Mouse (Mus musculus) heart, embryonic 10.5 days (tissue): Measurements from ENCODE around the gene Bhlhe23. TPM values are rescaled to one million over a fixed set of nuclear protein-coding genes. Genes with fewer than 3 reads are reported as not detected.

ENCODE experiments used
- DNase-seq: peaks from one replicate; pipeline ENCODE4 v3.0.0-alpha.2; 2017; ENCODE audit warnings: low spot score
- H3K27ac ChIP-seq: fragments of 300-500 bp; sonication (generic); 2 replicates; pipeline ENCODE4 v1.5.1; 2016; ENCODE audit warnings: mild to moderate bottlenecking
- H3K27me3 ChIP-seq: fragments of 300-500 bp; sonication (generic); 2 replicates; pipeline ENCODE4 v1.6.1; 2016; ENCODE audit warnings: mild to moderate bottlenecking; ENCODE audit not compliant: poor library complexity, insufficient read depth, severe bottlenecking
- H3K36me3 ChIP-seq: fragments of 300-500 bp; sonication (generic); 2 replicates; pipeline ENCODE4 v1.6.1; 2016; ENCODE audit warnings: mild to moderate bottlenecking, moderate library complexity
- H3K4me1 ChIP-seq: fragments of 300-500 bp; sonication (generic); 2 replicates; pipeline ENCODE4 v1.6.1; 2016; ENCODE audit warnings: mild to moderate bottlenecking
- H3K4me3 ChIP-seq: fragments of 300-500 bp; sonication (generic); 2 replicates; pipeline ENCODE4 v1.5.1; 2016; ENCODE audit warnings: mild to moderate bottlenecking, moderate library complexity
- H3K9me3 ChIP-seq: fragments of 300-500 bp; sonication (generic); 2 replicates; pipeline ENCODE4 v1.6.1; 2016; ENCODE audit warnings: mild to moderate bottlenecking, moderate library complexity
- WGBS: fragments of 180-500 bp; shearing (Covaris S2); methylation state at CpG from one replicate; pipeline ENCODE4 v1.1.7; 2016; 5-methylcytosine and 5-hydroxymethylcytosine counted together
- polyA plus RNA-seq: library from polyadenylated mRNA; unstranded; fragments of >200 nt; fragmentation: Nextera tagmentation; extraction: Ambion mirVana; gene quantifications from 2 replicates; pipeline ENCODE4 v1.2.1, GENCODE M21; 2016

Gene Bhlhe23
- 0.05 TPM in 1 of 2 replicates, not detected in the other for polyA plus RNA-seq

GRCm38 (mm10) chr2:180776793-180777192, at the start of gene Bhlhe23:
Gene Bhlhe23, minus strand, starts transcription at chr2:180776900.
- 2% methylated on average over 28 of the region's 28 CpGs for WGBS
- Histone ChIP-seq H3K9me3 (no peaks in the 10 kb centered on the region), H3K27me3 (peaks cover 99% of the 10 kb centered on the region), H3K4me3 (peak within 1 kb of the TSS; percentile 36), H3K4me1 (peaks cover 8% of the 10 kb centered on the region), H3K27ac (no peak within 1 kb of the TSS), H3K36me3 (no peaks in the 10 kb centered on the region)
- no peak for DNase-seq

- Histone ChIP-seq H3K9me3 (no peaks in the 10 kb centered on the region), H3K27me3 (peaks cover 29% of the 10 kb centered on the region; the same call in 1 of the 2 replicates), H3K4me3 (no peak overlapping the region), H3K27ac (no peak overlapping the region), H3K36me3 (no peaks in the 10 kb centered on the region), H3K4me1 (peaks cover 6% of the 10 kb centered on the region; the same call in 1 of the 2 replicates)
- DNase-seq: no peak
- 42% methylated on average over 11 of the region's 11 CpGs for WGBS
Observed at GRCm38 (mm10) chr2:180825147-180825941, 48.6 kb upstream of the Bhlhe23 start.

- no peak for DNase-seq
- no peak overlapping the region for H3K27ac ChIP-seq
- WGBS: 78% methylated on average over 4 of the region's 4 CpGs
- H3K9me3 ChIP-seq: no peaks in the 10 kb centered on the region
- peaks cover 29% of the 10 kb centered on the region; the same call in 1 of the 2 replicates for H3K27me3 ChIP-seq
- H3K36me3 ChIP-seq: no peaks in the 10 kb centered on the region
- H3K4me3 ChIP-seq: no peak overlapping the region
- peaks cover 6% of the 10 kb centered on the region; the same call in 1 of the 2 replicates for H3K4me1 ChIP-seq
Observed at GRCm38 (mm10) chr2:180824724-180825123, 48.0 kb upstream of the Bhlhe23 start.

GRCm38 (mm10) chr2:180824061-180824460, 47.4 kb upstream of the Bhlhe23 start:
- no peaks in the 10 kb centered on the region for H3K9me3 ChIP-seq
- H3K27ac ChIP-seq: no peak overlapping the region
- no peaks in the 10 kb centered on the region for H3K36me3 ChIP-seq
- no peak overlapping the region for H3K4me3 ChIP-seq
- H3K27me3 ChIP-seq: peaks cover 29% of the 10 kb centered on the region; the same call in 1 of the 2 replicates
- H3K4me1 ChIP-seq: peaks cover 6% of the 10 kb centered on the region; the same call in 1 of the 2 replicates
- no peak for DNase-seq
- WGBS: 60% methylated on average over 4 of the region's 4 CpGs

GRCm38 (mm10) chr2:180822476-180822875, 45.8 kb upstream of the Bhlhe23 start:
- Histone ChIP-seq H3K27ac (no peak overlapping the region), H3K4me3 (no peak overlapping the region), H3K4me1 (peaks cover 6% of the 10 kb centered on the region; the same call in 1 of the 2 replicates), H3K9me3 (no peaks in the 10 kb centered on the region), H3K27me3 (peaks cover 26% of the 10 kb centered on the region; the same call in 1 of the 2 replicates), H3K36me3 (no peaks in the 10 kb centered on the region)
- DNase-seq: peak; percentile 77
- WGBS: 25% methylated on average over 6 of the region's 6 CpGs

- Histone ChIP-seq H3K4me3 (no peak overlapping the region), H3K36me3 (no peaks in the 10 kb centered on the region), H3K27ac (no peak overlapping the region), H3K9me3 (no peaks in the 10 kb centered on the region), H3K27me3 (peaks cover 28% of the 10 kb centered on the region), H3K4me1 (no peaks in the 10 kb centered on the region)
- DNase-seq: no peak
- 80% methylated on average over 2 of the region's 2 CpGs for WGBS
Observed at GRCm38 (mm10) chr2:180819504-180819903, 42.8 kb upstream of the Bhlhe23 start.

GRCm38 (mm10) chr2:180816440-180817065, 39.9 kb upstream of the Bhlhe23 start:
- no peak overlapping the region for H3K4me3 ChIP-seq
- no peaks in the 10 kb centered on the region for H3K9me3 ChIP-seq
- WGBS: 63% methylated on average over 6 of the region's 6 CpGs
- no peak for DNase-seq
- peaks cover 14% of the 10 kb centered on the region for H3K27me3 ChIP-seq
- no peak overlapping the region for H3K27ac ChIP-seq
- H3K4me1 ChIP-seq: no peaks in the 10 kb centered on the region
- H3K36me3 ChIP-seq: no peaks in the 10 kb centered on the region

- 59% methylated on average over 4 of the region's 4 CpGs for WGBS
- Histone ChIP-seq H3K27ac (no peak overlapping the region), H3K36me3 (no peaks in the 10 kb centered on the region), H3K27me3 (peaks cover 14% of the 10 kb centered on the region), H3K4me3 (no peak overlapping the region), H3K4me1 (no peaks in the 10 kb centered on the region), H3K9me3 (no peaks in the 10 kb centered on the region)
- no peak for DNase-seq
Observed at GRCm38 (mm10) chr2:180813982-180814568, 37.4 kb upstream of the Bhlhe23 start.

GRCm38 (mm10) chr2:180811002-180811401, 34.3 kb upstream of the Bhlhe23 start:
- H3K4me3 ChIP-seq: no peak overlapping the region
- H3K36me3 ChIP-seq: no peaks in the 10 kb centered on the region
- H3K27ac ChIP-seq: no peak overlapping the region
- no peak for DNase-seq
- 59% methylated on average over 2 of the region's 2 CpGs for WGBS
- H3K9me3 ChIP-seq: no peaks in the 10 kb centered on the region
- H3K4me1 ChIP-seq: no peaks in the 10 kb centered on the region
- H3K27me3 ChIP-seq: peaks cover 2% of the 10 kb centered on the region; the same call in 1 of the 2 replicates

- DNase-seq: no peak
- Histone ChIP-seq H3K27me3 (no peaks in the 10 kb centered on the region; the same call in 1 of the 2 replicates), H3K4me1 (no peaks in the 10 kb centered on the region), H3K27ac (no peak overlapping the region), H3K4me3 (no peak overlapping the region), H3K36me3 (no peaks in the 10 kb centered on the region), H3K9me3 (no peaks in the 10 kb centered on the region)
- 78% methylated on average over 10 of the region's 10 CpGs for WGBS
Observed at GRCm38 (mm10) chr2:180809510-180809909, 32.8 kb upstream of the Bhlhe23 start.

- Histone ChIP-seq H3K27ac (no peak overlapping the region), H3K4me1 (peaks cover 3% of the 10 kb centered on the region; the same call in 1 of the 2 replicates), H3K27me3 (peaks cover 14% of the 10 kb centered on the region; the same call in 1 of the 2 replicates), H3K9me3 (no peaks in the 10 kb centered on the region), H3K36me3 (no peaks in the 10 kb centered on the region), H3K4me3 (no peak overlapping the region)
- WGBS: 54% methylated on average over 1 of the region's 1 CpGs
- no peak for DNase-seq
Observed at GRCm38 (mm10) chr2:180805966-180806365, 29.3 kb upstream of the Bhlhe23 start.

- Histone ChIP-seq H3K4me1 (peaks cover 11% of the 10 kb centered on the region), H3K9me3 (no peaks in the 10 kb centered on the region)
- WGBS: 46% methylated on average over 4 of the region's 4 CpGs
Observed at GRCm38 (mm10) chr2:180796008-180796407, 19.3 kb upstream of the Bhlhe23 start.

GRCm38 (mm10) chr2:180795597-180795996, 18.9 kb upstream of the Bhlhe23 start:
- no peak for DNase-seq
- Histone ChIP-seq H3K4me1 (peaks cover 7% of the 10 kb centered on the region), H3K27me3 (peaks cover 26% of the 10 kb centered on the region), H3K9me3 (no peaks in the 10 kb centered on the region), H3K36me3 (no peaks in the 10 kb centered on the region), H3K4me3 (no peak overlapping the region), H3K27ac (no peak overlapping the region)
- 47% methylated on average over 3 of the region's 3 CpGs for WGBS

More at GRCm38 (mm10) chr2:180796008-180796407, 19.3 kb upstream of the Bhlhe23 start:
- Histone ChIP-seq H3K27me3 (peaks cover 25% of the 10 kb centered on the region), H3K27ac (no peak overlapping the region), H3K36me3 (no peaks in the 10 kb centered on the region), H3K4me3 (no peak overlapping the region)
- DNase-seq: no peak
